Mouse (Mus musculus) splenic B cell, adult 2 months (primary cell): Measurements from ENCODE around the gene Ubr3.
"Not testable (repeated sequence)": the region's sequence is repeated elsewhere in the genome, so short reads cannot be mapped to it uniquely, and the experiment has no call there.

Experiments used
- DNase-seq: peaks from one replicate; pipeline ENCODE4 v3.0.0-alpha.2; 2011; ENCODE audit warnings: low read depth, low spot score
- H3K27me3 ChIP-seq: 2 replicates; pipeline ENCODE4 v1.6.1; 2012; ENCODE audit warnings: mild to moderate bottlenecking, low read length, moderate library complexity, mixed read lengths; ENCODE audit not compliant: control insufficient read depth, poor library complexity, insufficient read depth, severe bottlenecking
- H3K36me3 ChIP-seq: 2 replicates; pipeline ENCODE4 v1.6.1; 2012; ENCODE audit warnings: mild to moderate bottlenecking, low read length, moderate library complexity, mixed read lengths; ENCODE audit not compliant: control insufficient read depth, poor library complexity, insufficient read depth, severe bottlenecking

Gene Ubr3

DNA sequence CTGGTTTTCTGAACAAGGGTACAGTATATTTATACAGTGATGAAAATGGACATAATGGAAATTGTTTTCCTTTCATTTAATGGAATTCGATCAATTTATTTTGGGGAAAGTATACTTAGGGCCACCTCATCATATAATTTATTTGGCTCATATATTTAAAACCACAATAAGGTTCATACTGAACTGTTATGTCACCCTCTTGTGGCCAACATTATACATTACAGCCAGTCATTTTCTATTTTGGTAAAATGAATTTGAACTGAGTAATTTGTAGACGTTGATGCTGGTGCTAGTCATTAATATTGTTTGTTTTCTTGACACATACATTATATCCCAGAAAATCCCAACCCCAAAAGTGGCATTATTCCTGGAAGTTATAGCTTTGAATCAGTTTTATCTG, 58.6 kb downstream of the Ubr3 start:
- Histone ChIP-seq H3K27me3 (no peaks in the 10 kb centered on the region), H3K36me3 (peaks cover 8% of the 10 kb centered on the region; the same call in 1 of the 2 replicates)
- peak; percentile 56 for DNase-seq

DNA sequence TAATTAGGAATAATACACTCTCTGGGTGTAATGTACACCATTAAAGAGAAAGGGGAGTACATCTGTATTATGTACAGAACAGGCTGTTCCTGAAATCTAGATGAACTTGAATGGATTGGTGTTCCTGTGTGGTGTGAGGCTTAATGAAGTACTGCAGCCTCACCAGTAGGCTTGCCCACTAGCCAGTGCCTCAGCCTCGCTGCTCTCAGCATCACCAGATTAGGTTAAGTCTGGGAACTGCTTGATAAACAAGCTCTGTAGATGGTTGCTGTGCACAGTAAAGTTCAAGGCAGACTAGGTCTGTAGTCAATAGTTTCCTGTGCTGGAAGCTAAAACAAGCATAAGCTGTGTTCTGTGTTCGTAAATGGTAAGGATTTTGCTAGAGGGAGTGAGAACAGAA, 60.6 kb downstream of the Ubr3 start:
- no peak for DNase-seq
- H3K36me3 ChIP-seq, result peaks cover 9% of the 10 kb centered on the region
- no peaks in the 10 kb centered on the region for H3K27me3 ChIP-seq

DNA sequence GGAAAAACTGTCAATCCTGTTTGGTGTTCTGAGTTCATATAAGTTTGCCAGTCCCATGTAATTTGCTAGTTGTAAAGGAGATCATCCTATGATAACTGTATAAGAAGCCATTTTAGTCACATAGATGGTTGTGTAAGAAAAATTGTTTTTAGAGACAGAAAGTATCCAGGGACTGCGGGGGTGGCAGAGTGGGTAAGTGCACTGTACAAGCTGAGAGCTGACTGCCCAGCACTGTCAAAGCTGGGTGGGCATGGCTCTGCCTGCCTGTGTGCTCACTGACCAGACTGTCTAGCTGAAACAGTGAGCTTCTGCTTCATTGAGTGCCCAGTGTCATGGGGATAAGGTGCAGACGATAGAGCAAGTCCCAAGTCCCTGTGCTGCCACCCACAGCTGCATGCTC, 77.8 kb downstream of the Ubr3 start:
- no peak for DNase-seq
- peaks cover 8% of the 10 kb centered on the region for H3K36me3 ChIP-seq
- no peaks in the 10 kb centered on the region for H3K27me3 ChIP-seq

DNA sequence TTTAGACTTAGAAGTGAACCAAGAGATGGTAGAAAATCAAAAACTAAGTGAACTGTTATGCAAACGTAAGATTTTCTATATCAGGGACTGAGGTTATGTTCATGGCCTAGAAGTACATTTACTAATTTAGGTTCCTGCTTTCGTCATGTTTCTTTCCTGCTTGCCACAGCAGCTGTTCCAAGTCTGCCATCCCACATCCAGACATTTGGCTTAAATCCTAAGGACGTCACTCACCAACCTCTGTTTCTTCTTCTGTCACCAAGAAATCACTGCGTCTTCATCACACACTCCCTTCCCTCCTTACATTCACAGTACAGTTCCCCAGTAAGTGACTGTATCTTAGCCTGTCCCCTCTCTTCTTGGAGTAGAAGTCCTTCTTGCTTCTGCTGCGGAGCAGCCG, 92.2 kb downstream of the Ubr3 start:
- H3K36me3 ChIP-seq, result peaks cover 9% of the 10 kb centered on the region

DNA sequence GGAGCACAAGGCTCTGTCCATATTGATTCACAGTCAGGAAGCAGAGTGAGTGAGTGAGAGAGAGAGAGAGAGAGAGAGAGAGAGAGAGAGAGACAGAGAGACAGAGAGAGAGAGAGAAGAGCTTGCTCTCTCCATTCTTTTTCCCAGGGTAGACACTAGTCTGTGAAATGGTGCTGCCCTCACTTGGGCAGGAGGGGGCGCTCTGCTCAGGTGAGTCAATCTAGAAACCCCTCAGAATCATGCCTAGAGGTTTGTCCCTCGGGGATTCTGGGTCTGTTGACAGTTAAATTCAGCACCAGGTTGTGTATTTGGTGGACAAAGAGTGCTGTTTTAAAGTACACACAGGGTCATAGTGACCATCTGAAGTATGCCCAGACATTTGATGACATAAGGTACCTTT, 93.6 kb downstream of the Ubr3 start:
- DNase-seq, result peak; percentile 30
- Histone ChIP-seq H3K36me3 (peaks cover 10% of the 10 kb centered on the region), H3K27me3 (no peaks in the 10 kb centered on the region)

More for the DNA sequence above, 92.2 kb downstream of the Ubr3 start:
- no peak for DNase-seq
- H3K27me3 ChIP-seq, result no peaks in the 10 kb centered on the region

DNA sequence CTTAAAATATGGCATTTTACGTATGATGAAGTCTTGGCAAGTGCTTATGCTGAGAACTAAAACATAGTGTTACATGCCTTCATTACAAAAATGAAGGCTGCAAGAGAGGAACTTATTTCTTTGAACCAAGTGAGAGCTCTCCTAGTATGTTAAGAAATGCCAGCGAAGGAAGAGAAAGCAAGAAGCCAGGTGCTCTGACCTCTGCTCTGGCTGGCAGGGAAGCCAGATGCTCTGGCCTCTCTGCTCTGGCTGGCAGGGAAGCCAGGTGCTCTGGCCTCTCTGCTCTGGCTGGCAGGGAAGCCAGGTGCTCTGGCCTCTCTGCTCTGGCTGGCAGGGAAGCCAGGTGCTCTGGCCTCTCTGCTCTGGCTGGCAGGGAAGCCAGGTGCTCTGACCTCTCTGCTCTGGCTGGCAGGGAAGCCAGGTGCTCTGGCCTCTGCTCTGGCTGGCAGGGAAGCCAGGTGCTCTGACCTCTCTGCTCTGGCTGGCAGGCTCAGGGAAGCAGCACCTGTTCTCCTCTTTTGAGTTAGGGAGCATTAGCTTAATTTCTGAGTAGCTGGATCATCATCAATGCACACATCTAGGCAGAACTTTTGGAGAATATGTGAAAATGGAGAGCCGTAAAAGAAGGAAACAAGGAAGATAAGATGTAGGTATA, 97.2 kb downstream of the Ubr3 start:
- peaks cover 10% of the 10 kb centered on the region for H3K36me3 ChIP-seq
- not testable (repeated sequence) for DNase-seq, H3K27me3 ChIP-seq

DNA sequence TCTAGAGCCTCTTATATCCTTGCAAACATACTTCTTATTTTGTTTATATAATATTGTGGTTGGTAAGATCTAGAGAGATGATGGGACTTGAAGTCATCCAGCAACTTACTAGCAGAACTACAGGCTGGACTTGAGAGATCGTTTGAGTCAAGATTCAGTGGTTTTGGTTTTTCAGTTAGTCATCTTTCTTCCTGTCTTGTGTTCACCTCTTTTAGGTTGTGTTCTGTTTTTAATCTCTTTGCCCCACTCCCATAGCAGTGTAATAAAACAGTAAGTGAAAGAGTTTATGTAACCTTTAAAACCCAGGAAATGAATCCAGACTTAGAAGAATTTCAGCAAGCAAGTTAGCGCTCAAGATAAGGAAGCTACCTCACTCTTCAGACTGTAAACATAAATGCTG, 97.7 kb downstream of the Ubr3 start:
- Histone ChIP-seq H3K27me3 (no peaks in the 10 kb centered on the region), H3K36me3 (peaks cover 10% of the 10 kb centered on the region)
- no peak for DNase-seq

DNA sequence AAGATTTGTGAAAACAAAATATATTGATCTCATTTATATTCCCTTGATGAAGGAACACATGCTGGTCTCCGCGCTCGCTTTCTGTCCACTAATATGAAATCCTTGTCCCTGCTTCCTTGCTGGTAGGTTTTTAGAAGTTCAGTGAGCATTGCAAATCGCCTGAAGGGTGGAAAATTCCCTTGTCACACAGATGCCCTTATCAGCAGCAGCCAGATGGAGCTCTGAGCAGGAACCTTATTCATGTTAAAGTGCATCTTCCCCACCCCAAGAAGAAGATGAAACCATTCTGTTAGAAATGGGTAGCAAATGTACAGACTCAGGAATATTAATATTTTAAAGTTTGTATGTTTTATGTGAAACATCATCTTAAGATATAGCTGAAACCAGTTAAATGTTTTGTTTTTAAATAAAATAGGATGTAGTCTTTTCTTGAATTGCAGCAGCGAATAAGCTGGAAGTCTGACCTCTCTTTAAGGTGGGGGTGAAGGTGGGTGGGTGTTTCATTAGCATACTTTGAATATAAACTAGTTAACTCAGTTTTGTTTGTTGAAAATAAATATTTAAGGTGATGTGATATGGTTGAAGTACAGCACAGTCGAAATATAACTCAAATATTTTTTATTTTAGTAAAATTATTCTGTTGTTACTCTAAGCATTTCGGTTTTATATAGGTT, 102.2 kb downstream of the Ubr3 start:
- Histone ChIP-seq H3K27me3 (no peaks in the 10 kb centered on the region), H3K36me3 (peaks cover 7% of the 10 kb centered on the region)
- DNase-seq, result no peak

DNA sequence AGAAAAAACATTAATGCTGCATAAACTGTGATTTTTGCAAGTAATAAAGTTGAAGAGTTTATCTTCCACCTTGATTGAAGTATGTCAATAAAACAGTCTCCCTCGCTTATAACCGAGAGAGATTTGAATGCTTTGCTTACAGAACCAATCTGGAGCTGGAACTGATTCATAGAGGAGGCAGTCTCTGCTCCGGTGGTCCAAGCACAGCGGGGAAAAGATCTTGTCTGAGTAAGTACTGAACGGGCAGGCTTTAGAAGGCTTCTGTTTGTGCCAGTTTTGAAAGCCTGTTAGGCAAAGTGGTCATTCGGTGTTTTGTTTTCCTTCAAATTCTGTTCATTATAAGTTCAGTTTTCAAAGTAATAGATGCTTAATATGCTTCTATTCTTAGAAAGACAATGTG, 103.3 kb downstream of the Ubr3 start:
- DNase-seq, result no peak
- peaks cover 7% of the 10 kb centered on the region for H3K36me3 ChIP-seq
- no peaks in the 10 kb centered on the region for H3K27me3 ChIP-seq

DNA sequence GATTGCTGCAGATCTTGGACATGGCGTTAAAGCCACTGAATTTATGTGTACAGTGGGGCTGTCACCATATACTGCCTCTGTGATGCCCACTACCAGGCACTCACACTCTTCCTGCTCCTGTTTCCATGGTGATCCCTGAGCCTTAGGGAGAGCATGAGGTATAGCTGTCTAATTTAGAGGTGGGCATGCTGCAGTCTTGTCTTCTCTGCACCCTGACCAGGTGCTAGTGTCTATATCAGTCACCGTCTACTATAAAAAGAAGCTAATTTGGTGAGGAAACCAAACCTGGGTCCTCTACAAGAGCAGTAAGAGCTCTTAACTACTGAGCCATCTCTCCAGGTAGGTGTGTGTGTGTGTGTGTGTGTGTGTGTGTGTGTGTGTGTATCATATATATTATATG, 109.4 kb downstream of the Ubr3 start:
- Histone ChIP-seq H3K27me3 (no peaks in the 10 kb centered on the region), H3K36me3 (peaks cover 5% of the 10 kb centered on the region; the same call in 1 of the 2 replicates)
- no peak for DNase-seq

DNA sequence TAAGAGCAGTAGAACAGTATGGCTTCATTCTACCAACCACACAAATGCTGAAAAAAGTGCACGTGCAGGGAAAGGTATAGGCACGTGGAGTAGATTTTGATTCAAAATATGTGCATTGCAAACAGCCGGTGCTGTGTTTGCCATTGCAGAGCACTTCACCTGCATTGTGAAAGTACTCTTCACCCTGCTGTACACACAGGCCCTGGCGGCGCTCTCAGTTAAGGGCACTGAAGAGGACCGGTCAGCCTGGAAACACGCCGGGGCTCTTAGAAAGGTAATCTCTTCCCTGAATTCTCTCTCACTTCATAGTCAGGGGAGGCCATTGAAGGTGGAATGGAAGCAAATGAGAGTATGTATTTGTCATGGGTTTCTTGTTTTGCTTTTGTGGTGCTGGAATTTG, 115.9 kb downstream of the Ubr3 start:
- no peak for DNase-seq
- Histone ChIP-seq H3K36me3 (peaks cover 10% of the 10 kb centered on the region; the same call in 1 of the 2 replicates), H3K27me3 (no peaks in the 10 kb centered on the region)

DNA sequence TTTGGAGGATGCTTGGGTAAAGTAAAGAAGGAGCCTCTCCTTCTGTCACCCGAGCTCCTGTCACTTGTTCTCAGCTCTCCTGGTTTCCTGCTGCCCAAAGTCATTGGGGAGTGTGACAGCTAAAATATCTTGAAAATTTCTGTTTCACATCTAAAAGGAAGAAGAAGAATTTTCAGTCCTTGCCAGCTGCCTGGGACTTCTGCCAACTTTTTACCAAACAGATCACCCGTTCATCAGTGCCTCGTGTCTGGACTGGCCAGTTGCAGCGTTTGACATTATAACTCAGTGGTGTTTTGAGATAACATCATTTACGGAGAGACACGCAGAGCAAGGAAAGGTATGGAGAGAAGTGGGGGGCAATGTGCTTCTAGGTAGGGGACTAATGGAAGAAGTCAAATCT, 121.2 kb downstream of the Ubr3 start:
- DNase-seq, result no peak
- Histone ChIP-seq H3K27me3 (no peaks in the 10 kb centered on the region), H3K36me3 (peaks cover 20% of the 10 kb centered on the region; the same call in 1 of the 2 replicates)

DNA sequence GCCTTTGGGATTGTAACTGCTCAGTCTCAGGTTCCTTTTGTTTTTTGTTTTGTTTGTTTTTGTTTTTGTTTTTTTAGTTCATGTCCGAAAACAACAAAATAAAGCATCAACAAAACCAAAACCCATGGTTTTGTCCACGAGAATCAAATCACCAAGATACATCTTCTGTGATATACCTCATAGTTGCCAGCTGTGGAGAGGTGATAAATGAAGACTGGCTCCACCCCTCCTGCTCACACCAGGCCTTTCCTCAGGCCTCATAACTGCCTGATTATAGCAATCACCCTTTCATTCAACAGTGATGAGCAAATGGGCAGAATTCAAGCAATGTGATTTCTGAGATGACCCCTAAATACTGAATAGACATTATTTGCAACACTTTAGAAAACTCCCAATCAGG, 127.4 kb downstream of the Ubr3 start:
- no peak for DNase-seq
- Histone ChIP-seq H3K27me3 (no peaks in the 10 kb centered on the region), H3K36me3 (peaks cover 9% of the 10 kb centered on the region; the same call in 1 of the 2 replicates)

DNA sequence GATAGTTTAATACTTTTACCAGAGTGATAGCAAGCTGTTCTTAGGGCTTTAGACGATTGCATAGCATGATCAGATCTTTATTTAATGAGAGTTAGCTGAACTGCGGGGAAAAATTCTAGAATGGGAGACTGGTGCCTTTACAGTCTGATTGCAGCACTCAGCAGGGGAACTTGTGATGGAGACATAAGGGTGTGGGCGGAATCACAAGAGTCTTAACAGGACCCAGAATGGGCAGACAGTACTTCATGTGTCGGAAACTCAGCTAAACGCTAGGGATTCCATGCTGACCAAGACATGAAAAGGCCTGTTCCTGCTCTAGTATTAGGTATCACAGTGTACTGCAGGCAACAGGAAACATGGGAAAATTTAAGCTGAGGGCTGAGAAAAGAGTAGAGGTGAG, 128.7 kb downstream of the Ubr3 start:
- Histone ChIP-seq H3K36me3 (peaks cover 8% of the 10 kb centered on the region; the same call in 1 of the 2 replicates), H3K27me3 (no peaks in the 10 kb centered on the region)
- DNase-seq, result no peak

DNA sequence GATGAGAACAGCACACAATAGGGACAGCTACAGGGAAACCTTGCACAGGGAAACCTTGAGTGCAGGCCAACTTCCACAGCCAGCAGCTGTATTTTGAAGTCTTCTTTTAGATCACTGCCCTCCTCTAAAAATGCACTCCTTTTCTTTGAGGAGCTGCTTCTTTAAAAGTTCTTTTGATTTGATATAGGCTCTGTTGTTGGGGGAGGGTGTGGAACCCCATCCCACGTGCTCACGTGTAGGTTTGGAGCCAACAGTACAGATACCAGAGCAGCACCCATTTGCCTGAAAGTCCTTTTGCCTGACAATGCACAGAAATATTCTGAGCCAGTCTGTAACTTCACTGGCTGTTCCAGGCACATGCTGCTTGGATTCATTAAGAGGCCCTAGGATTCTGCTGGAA, 134.4 kb downstream of the Ubr3 start:
- DNase-seq, result no peak
- H3K27me3 ChIP-seq, result no peaks in the 10 kb centered on the region

More for the DNA sequence above, 134.4 kb downstream of the Ubr3 start:
- no peaks in the 10 kb centered on the region for H3K36me3 ChIP-seq
